Mouse (Mus musculus) hindbrain, embryonic 10.5 days (tissue): Measurements from ENCODE around the gene Nfix. TPM values are rescaled to one million over a fixed set of nuclear protein-coding genes. Genes with fewer than 3 reads are reported as not detected.
A peak's percentile ranks its signal among the peaks of the same experiment; 100 is the strongest.

Experiments
- DNase-seq: peaks from one replicate; pipeline ENCODE4 v3.0.0-alpha.2; 2017; ENCODE audit warnings: low spot score
- H3K27ac ChIP-seq: fragments of 300-500 bp; sonication (generic); 2 replicates; pipeline ENCODE4 v1.5.1; 2016; ENCODE audit warnings: mild to moderate bottlenecking, moderate library complexity
- H3K27me3 ChIP-seq: fragments of 300-500 bp; sonication (generic); 2 replicates; pipeline ENCODE4 v1.6.1; 2016; ENCODE audit warnings: mild to moderate bottlenecking; ENCODE audit not compliant: poor library complexity, insufficient read depth, severe bottlenecking
- H3K36me3 ChIP-seq: fragments of 300-500 bp; sonication (generic); 2 replicates; pipeline ENCODE4 v1.6.1; 2016; ENCODE audit warnings: mild to moderate bottlenecking, moderate library complexity
- H3K4me1 ChIP-seq: fragments of 300-500 bp; sonication (generic); replicated peaks from 2 replicates; pipeline ENCODE4 v1.6.1; 2016; ENCODE audit warnings: mild to moderate bottlenecking
- H3K4me3 ChIP-seq: fragments of 300-500 bp; sonication (generic); 2 replicates; pipeline ENCODE4 v1.5.1; 2016; ENCODE audit warnings: mild to moderate bottlenecking, moderate library complexity
- H3K9me3 ChIP-seq: fragments of 300-500 bp; sonication (generic); 2 replicates; pipeline ENCODE4 v1.6.1; 2016; ENCODE audit warnings: mild to moderate bottlenecking, moderate library complexity
- WGBS: fragments of 180-500 bp; shearing (Covaris S2); methylation state at CpG from one replicate; pipeline ENCODE4 v1.1.7; 2016; 5-methylcytosine and 5-hydroxymethylcytosine counted together
- polyA plus RNA-seq: library from polyadenylated mRNA; unstranded; fragments of >200 nt; fragmentation: Nextera tagmentation; extraction: Ambion mirVana; gene quantifications from 2 replicates; pipeline ENCODE4 v1.2.1, GENCODE M21; 2016

Gene Nfix
- polyA plus RNA-seq, 1 experiment from 2014 or later: 0.29 TPM

GRCm38 (mm10) chr8:84713381-84713780 lies 86.8 kb downstream of the Nfix start:
- no peaks in the 10 kb centered on the region for H3K36me3 ChIP-seq
- peaks cover 63% of the 10 kb centered on the region for H3K4me1 ChIP-seq
- peaks cover 100% of the 10 kb centered on the region for H3K27me3 ChIP-seq
- DNase-seq: no peak
- WGBS: 51% methylated on average over 4 of the region's 4 CpGs
- H3K4me3 ChIP-seq: no peak overlapping the region
- H3K27ac ChIP-seq: peak overlapping the region; percentile 75; the same call in 1 of the 2 replicates
- H3K9me3 ChIP-seq: no peaks in the 10 kb centered on the region

GRCm38 (mm10) chr8:84712759-84713120 lies 87.4 kb downstream of the Nfix start:
- no peak for DNase-seq
- Histone ChIP-seq H3K27me3 (peaks cover 100% of the 10 kb centered on the region), H3K4me1 (peaks cover 70% of the 10 kb centered on the region), H3K4me3 (no peak overlapping the region), H3K36me3 (no peaks in the 10 kb centered on the region), H3K27ac (peak overlapping the region; percentile 75), H3K9me3 (no peaks in the 10 kb centered on the region)
- 39% methylated on average over 3 of the region's 3 CpGs for WGBS

GRCm38 (mm10) chr8:84711933-84712758 lies 88.0 kb downstream of the Nfix start:
- Histone ChIP-seq H3K4me1 (peaks cover 76% of the 10 kb centered on the region), H3K27ac (peak overlapping the region; percentile 75), H3K4me3 (peak overlapping the region; percentile 24; the same call in 1 of the 2 replicates), H3K9me3 (no peaks in the 10 kb centered on the region), H3K27me3 (peaks cover 100% of the 10 kb centered on the region), H3K36me3 (no peaks in the 10 kb centered on the region)
- WGBS: 23% methylated on average over 11 of the region's 11 CpGs
- peak; percentile 59 for DNase-seq

- Histone ChIP-seq H3K36me3 (no peaks in the 10 kb centered on the region), H3K27me3 (peaks cover 100% of the 10 kb centered on the region), H3K4me3 (peak overlapping the region; percentile 24; the same call in 1 of the 2 replicates), H3K27ac (peak overlapping the region; percentile 75), H3K9me3 (no peaks in the 10 kb centered on the region), H3K4me1 (peaks cover 84% of the 10 kb centered on the region)
- WGBS: 50% methylated on average over 3 of the region's 3 CpGs
- DNase-seq: no peak
These were observed 88.8 kb downstream of the Nfix start for GRCm38 (mm10) chr8:84711312-84711711.

- H3K36me3 ChIP-seq: no peaks in the 10 kb centered on the region
- peaks cover 84% of the 10 kb centered on the region for H3K4me1 ChIP-seq
- H3K27ac ChIP-seq: no peak overlapping the region; the same call in 1 of the 2 replicates
- WGBS: 89% methylated on average over 1 of the region's 1 CpGs
- DNase-seq: no peak
- H3K4me3 ChIP-seq: no peak overlapping the region
- H3K27me3 ChIP-seq: peaks cover 99% of the 10 kb centered on the region
- no peaks in the 10 kb centered on the region for H3K9me3 ChIP-seq
These were observed 90.2 kb downstream of the Nfix start for GRCm38 (mm10) chr8:84709931-84710330.

- no peaks in the 10 kb centered on the region for H3K9me3 ChIP-seq
- no peaks in the 10 kb centered on the region for H3K36me3 ChIP-seq
- WGBS: 8% methylated on average over 12 of the region's 12 CpGs
- peak overlapping the region; percentile 35; the same call in 1 of the 2 replicates for H3K27ac ChIP-seq
- peak overlapping the region; percentile 23 for H3K4me3 ChIP-seq
- peaks cover 99% of the 10 kb centered on the region for H3K27me3 ChIP-seq
- H3K4me1 ChIP-seq: peaks cover 84% of the 10 kb centered on the region
- DNase-seq: peak; percentile 89
These were observed 91.2 kb downstream of the Nfix start for GRCm38 (mm10) chr8:84708774-84709475.

GRCm38 (mm10) chr8:84708071-84708541 lies 92.0 kb downstream of the Nfix start:
- peak overlapping the region; percentile 40 for H3K4me3 ChIP-seq
- DNase-seq: no peak
- H3K4me1 ChIP-seq: peaks cover 84% of the 10 kb centered on the region
- H3K9me3 ChIP-seq: no peaks in the 10 kb centered on the region
- H3K27ac ChIP-seq: peak overlapping the region; percentile 67; the same call in 1 of the 2 replicates
- no peaks in the 10 kb centered on the region for H3K36me3 ChIP-seq
- WGBS: 1% methylated on average over 15 of the region's 15 CpGs
- H3K27me3 ChIP-seq: peaks cover 99% of the 10 kb centered on the region

GRCm38 (mm10) chr8:84707267-84707883 lies 92.8 kb downstream of the Nfix start:
- Histone ChIP-seq H3K27ac (peak overlapping the region; percentile 67), H3K9me3 (no peaks in the 10 kb centered on the region), H3K4me1 (peaks cover 77% of the 10 kb centered on the region), H3K27me3 (peaks cover 99% of the 10 kb centered on the region), H3K36me3 (no peaks in the 10 kb centered on the region), H3K4me3 (peak overlapping the region; percentile 40)
- no peak for DNase-seq
- WGBS: under 1% methylated on average over 22 of the region's 22 CpGs

- DNase-seq: no peak
- Histone ChIP-seq H3K4me1 (peaks cover 71% of the 10 kb centered on the region), H3K27ac (peak overlapping the region; percentile 67), H3K9me3 (no peaks in the 10 kb centered on the region), H3K27me3 (peaks cover 99% of the 10 kb centered on the region), H3K4me3 (peak overlapping the region; percentile 40), H3K36me3 (no peaks in the 10 kb centered on the region)
- WGBS: 1% methylated on average over 45 of the region's 45 CpGs
These were observed 93.4 kb downstream of the Nfix start for GRCm38 (mm10) chr8:84706610-84707266.

GRCm38 (mm10) chr8:84705960-84706359 lies 94.2 kb downstream of the Nfix start:
- DNase-seq: no peak
- Histone ChIP-seq H3K4me1 (peaks cover 71% of the 10 kb centered on the region), H3K36me3 (no peaks in the 10 kb centered on the region), H3K4me3 (peak overlapping the region; percentile 48; the same call in 1 of the 2 replicates), H3K9me3 (no peaks in the 10 kb centered on the region), H3K27ac (no peak overlapping the region), H3K27me3 (peaks cover 99% of the 10 kb centered on the region)
- 2% methylated on average over 12 of the region's 12 CpGs for WGBS

GRCm38 (mm10) chr8:84704867-84705831 lies 95.0 kb downstream of the Nfix start:
- 2% methylated on average over 60 of the region's 61 CpGs for WGBS
- H3K27ac ChIP-seq: peak overlapping the region; percentile 17; the same call in 1 of the 2 replicates
- peaks cover 69% of the 10 kb centered on the region for H3K4me1 ChIP-seq
- no peak for DNase-seq
- peaks cover 2% of the 10 kb centered on the region; the same call in 1 of the 2 replicates for H3K36me3 ChIP-seq
- H3K4me3 ChIP-seq: peak overlapping the region; percentile 48
- no peaks in the 10 kb centered on the region for H3K9me3 ChIP-seq
- peaks cover 99% of the 10 kb centered on the region for H3K27me3 ChIP-seq
